Mouse (Mus musculus) megakaryocyte progenitor cell, adult 5-6 weeks (primary cell): ENCODE measurements around the gene Vmn1r36. TPM values are rescaled to one million over a fixed set of nuclear protein-coding genes. Genes with fewer than 3 reads are reported as not detected.
A peak's percentile ranks its signal among the peaks of the same experiment; 100 is the strongest.
"Not testable (repeated sequence)": the region's sequence is repeated elsewhere in the genome, so short reads cannot be mapped to it uniquely, and the experiment has no call there.

Experiments used
- ATAC-seq: replicated peaks from 2 replicates; pipeline ENCODE4 v1.8.0; 2016; ENCODE audit warnings: mild to moderate bottlenecking, moderate TSS enrichment, inconsistent platforms; ENCODE audit not compliant: poor library complexity
- total RNA-seq, 2 experiments: library from RNA; stranded (forward) in 1 of 2; stranded (reverse) in 1 of 2; fragments of 157-497, 149-512 nt in 1 of 2; fragments of 200-1000 nt in 1 of 2; gene quantifications; 2 replicates each; pipeline versions ENCODE4 v1.2.3 to v1.2.4; 2015 to 2017

Gene Vmn1r36
- not detected in 2 replicates for total RNA-seq (2015)
- not detected in 2 replicates for total RNA-seq (2017)

DNA sequence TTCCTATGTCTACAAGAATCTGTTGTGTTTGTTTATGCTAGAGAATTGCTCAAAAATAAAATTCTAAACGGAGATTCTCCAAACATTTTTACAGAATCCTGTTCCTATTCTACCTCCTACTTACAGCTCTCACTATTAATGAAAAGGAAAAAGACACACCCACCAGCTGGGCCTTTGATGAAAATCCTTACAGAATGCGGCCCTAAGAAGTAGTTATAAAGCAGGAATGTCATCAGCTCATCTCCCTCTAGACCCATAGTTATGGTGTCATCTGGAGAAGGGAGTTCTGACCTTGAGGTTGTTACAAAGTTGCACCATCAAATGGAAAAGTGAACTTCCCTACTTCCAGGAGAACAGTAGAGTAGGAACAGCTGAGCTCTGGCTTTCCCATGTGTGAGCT, at the start of gene Vmn1r36:
Gene Vmn1r36 (minus strand): TSS at position 101 of the 400 bp plus-strand sequence.
- ATAC-seq, result not testable (repeated sequence)

DNA sequence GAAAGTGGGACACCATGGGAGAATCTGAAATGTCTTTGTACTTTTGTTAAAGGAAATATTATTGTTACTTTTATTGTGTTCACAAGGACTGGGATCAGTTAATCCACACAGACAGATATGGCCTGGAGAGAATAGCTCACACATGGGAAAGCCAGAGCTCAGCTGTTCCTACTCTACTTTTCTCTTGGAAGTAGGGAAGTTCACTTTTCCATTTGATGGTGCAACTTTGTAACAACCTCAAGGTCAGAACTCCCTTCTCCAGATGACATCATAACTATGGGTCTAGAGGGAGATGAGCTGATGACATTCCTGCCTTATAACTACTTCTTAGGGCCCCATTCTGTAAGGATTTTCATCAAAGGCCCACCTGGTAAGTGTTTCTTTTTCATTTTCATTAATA, 10.1 kb upstream of the Vmn1r36 start, which contains the start of gene Vmn1r37:
Gene Vmn1r37 (plus strand): TSS at position 301 of the 400 bp plus-strand sequence.
- not testable (repeated sequence) for ATAC-seq

DNA sequence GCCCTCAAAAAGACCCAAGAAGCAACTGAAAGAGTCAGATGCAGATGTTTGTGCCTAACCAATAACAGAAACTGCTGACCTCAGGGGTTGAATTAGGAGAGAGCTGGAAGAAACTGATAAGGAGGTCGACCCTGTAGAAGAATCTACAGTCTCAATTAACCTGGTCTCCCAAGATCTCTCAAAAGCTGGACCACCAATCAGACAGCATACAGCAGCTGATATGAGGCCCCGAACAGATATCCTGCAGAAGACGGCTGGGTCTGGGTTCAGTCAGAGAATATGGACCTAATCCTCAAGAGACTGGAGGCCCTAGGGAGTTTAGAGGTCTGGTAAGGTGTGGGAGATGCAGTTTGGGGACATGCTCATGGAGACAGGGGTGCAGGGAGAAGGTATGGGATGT, 5.1 kb downstream of the Vmn1r36 start:
- ATAC-seq, result peak; percentile 84

GRCm38 (mm10) chr6:66708901-66709300, 10.1 kb downstream of the Vmn1r36 start:
- ATAC-seq, result no peak

GRCm38 (mm10) chr6:66685806-66686205, 33.2 kb downstream of the Vmn1r36 start, which contains the start of gene Vmn1r35:
TSS of gene Vmn1r35 (minus strand) at chr6:66685906.
- no peak for ATAC-seq

Other genes starting within 250 kb of the Vmn1r36 start
- gene Mad2l1, start 183.8 kb downstream of the Vmn1r36 start, total RNA-seq (2015), result 211 TPM in 2 replicates
- 125 and 137 TPM in 2 replicates for gene Mad2l1, start 183.8 kb downstream of the Vmn1r36 start, total RNA-seq (2017)
- gene Vmn1r32, start 159.1 kb downstream of the Vmn1r36 start, total RNA-seq (2015), result not detected in 2 replicates
- gene Vmn1r32, start 159.1 kb downstream of the Vmn1r36 start, total RNA-seq (2017), result not detected in 2 replicates
- gene Vmn1r33, start 100.9 kb downstream of the Vmn1r36 start, total RNA-seq (2015), result not detected in 2 replicates
- not detected in 2 replicates for gene Vmn1r33, start 100.9 kb downstream of the Vmn1r36 start, total RNA-seq (2017)
- gene Vmn1r34, start 75.3 kb downstream of the Vmn1r36 start, total RNA-seq (2015), result not detected in 2 replicates
- not detected in 2 replicates for gene Vmn1r34, start 75.3 kb downstream of the Vmn1r36 start, total RNA-seq (2017)
- gene Vmn1r35, start 33.3 kb downstream of the Vmn1r36 start, total RNA-seq (2015), result not detected in 2 replicates
- not detected in 2 replicates for gene Vmn1r35, start 33.3 kb downstream of the Vmn1r36 start, total RNA-seq (2017)
- gene Vmn1r37, start 10.2 kb upstream of the Vmn1r36 start, total RNA-seq (2015), result not detected in 2 replicates
- gene Vmn1r37, start 10.2 kb upstream of the Vmn1r36 start, total RNA-seq (2017), result not detected in 2 replicates
- gene Vmn1r38, start 63.5 kb upstream of the Vmn1r36 start, total RNA-seq (2015), result not detected in 2 replicates
- gene Vmn1r38, start 63.5 kb upstream of the Vmn1r36 start, total RNA-seq (2017), result not detected in 2 replicates
- not detected in 2 replicates for gene Vmn1r39, start 91.4 kb upstream of the Vmn1r36 start, total RNA-seq (2015)
- gene Vmn1r39, start 91.4 kb upstream of the Vmn1r36 start, total RNA-seq (2017), result not detected in 2 replicates
- 190 and 214 TPM in 2 replicates for gene Gng12, start 177.2 kb upstream of the Vmn1r36 start, total RNA-seq (2015)
- 115 and 154 TPM in 2 replicates for gene Gng12, start 177.2 kb upstream of the Vmn1r36 start, total RNA-seq (2017)